Mouse (Mus musculus) hindbrain, embryonic 12.5 days (tissue): Measurements from ENCODE around the gene Endou. TPM values are rescaled to one million over a fixed set of nuclear protein-coding genes. Genes with fewer than 3 reads are reported as not detected.

ENCODE experiments used
- ATAC-seq: fragments of 200-750 bp; cut with Nextera tagmentation; 2 replicates; pipeline ENCODE4 v1.8.0; 2017; ENCODE audit warnings: moderate TSS enrichment; ENCODE audit not compliant: low FRiP score
- H3K27ac ChIP-seq: fragments of 300-500 bp; sonication (generic); 2 replicates; pipeline ENCODE4 v1.5.1; 2016; ENCODE audit warnings: mild to moderate bottlenecking
- H3K27me3 ChIP-seq: fragments of 300-500 bp; sonication (generic); 2 replicates; pipeline ENCODE4 v1.6.1; 2016; ENCODE audit warnings: mild to moderate bottlenecking
- H3K36me3 ChIP-seq: fragments of 300-500 bp; sonication (generic); 2 replicates; pipeline ENCODE4 v1.6.1; 2016; ENCODE audit warnings: mild to moderate bottlenecking
- H3K4me1 ChIP-seq: fragments of 300-500 bp; sonication (generic); 2 replicates; pipeline ENCODE4 v1.6.1; 2016
- H3K4me2 ChIP-seq: fragments of 300-500 bp; sonication (generic); replicated peaks from 2 replicates; pipeline ENCODE4 v1.6.1; 2016; ENCODE audit warnings: mild to moderate bottlenecking
- H3K4me3 ChIP-seq: fragments of 300-500 bp; sonication (generic); 2 replicates; pipeline ENCODE4 v1.5.1; 2016; ENCODE audit warnings: mild to moderate bottlenecking
- H3K9ac ChIP-seq: fragments of 300-500 bp; sonication (generic); 2 replicates; pipeline ENCODE4 v1.6.1; 2016; ENCODE audit warnings: mild to moderate bottlenecking, moderate library complexity
- H3K9me3 ChIP-seq: fragments of 300-500 bp; sonication (generic); replicated peaks from 2 replicates; pipeline ENCODE4 v1.6.1; 2016; ENCODE audit warnings: mild to moderate bottlenecking
- WGBS: fragments of 180-500 bp; shearing (Covaris S2); methylation state at CpG from one replicate; pipeline ENCODE4 v1.1.7; 2016; 5-methylcytosine and 5-hydroxymethylcytosine counted together
- polyA plus RNA-seq: library from polyadenylated mRNA; unstranded; fragments of >200 nt; fragmentation: Nextera tagmentation; extraction: Ambion mirVana; gene quantifications from 2 replicates; pipeline ENCODE4 v1.2.1, GENCODE M21; 2016

The Endou gene
- polyA plus RNA-seq, 1 experiment from 2014 or later, result 0.25 TPM

- Histone ChIP-seq H3K4me3 (no peak overlapping the region), H3K9me3 (no peaks in the 10 kb centered on the region), H3K36me3 (no peaks in the 10 kb centered on the region), H3K4me1 (no peaks in the 10 kb centered on the region; the same call in 1 of the 2 replicates), H3K27me3 (no peaks in the 10 kb centered on the region), H3K27ac (no peak overlapping the region), H3K4me2 (no peak overlapping the region), H3K9ac (no peak overlapping the region)
- WGBS, result 59% methylated on average over 6 of the region's 6 CpGs
- ATAC-seq, result no peak
Measured at GRCm38 (mm10) chr15:97710906-97711305, 20.2 kb downstream of the Endou start.

DNA sequence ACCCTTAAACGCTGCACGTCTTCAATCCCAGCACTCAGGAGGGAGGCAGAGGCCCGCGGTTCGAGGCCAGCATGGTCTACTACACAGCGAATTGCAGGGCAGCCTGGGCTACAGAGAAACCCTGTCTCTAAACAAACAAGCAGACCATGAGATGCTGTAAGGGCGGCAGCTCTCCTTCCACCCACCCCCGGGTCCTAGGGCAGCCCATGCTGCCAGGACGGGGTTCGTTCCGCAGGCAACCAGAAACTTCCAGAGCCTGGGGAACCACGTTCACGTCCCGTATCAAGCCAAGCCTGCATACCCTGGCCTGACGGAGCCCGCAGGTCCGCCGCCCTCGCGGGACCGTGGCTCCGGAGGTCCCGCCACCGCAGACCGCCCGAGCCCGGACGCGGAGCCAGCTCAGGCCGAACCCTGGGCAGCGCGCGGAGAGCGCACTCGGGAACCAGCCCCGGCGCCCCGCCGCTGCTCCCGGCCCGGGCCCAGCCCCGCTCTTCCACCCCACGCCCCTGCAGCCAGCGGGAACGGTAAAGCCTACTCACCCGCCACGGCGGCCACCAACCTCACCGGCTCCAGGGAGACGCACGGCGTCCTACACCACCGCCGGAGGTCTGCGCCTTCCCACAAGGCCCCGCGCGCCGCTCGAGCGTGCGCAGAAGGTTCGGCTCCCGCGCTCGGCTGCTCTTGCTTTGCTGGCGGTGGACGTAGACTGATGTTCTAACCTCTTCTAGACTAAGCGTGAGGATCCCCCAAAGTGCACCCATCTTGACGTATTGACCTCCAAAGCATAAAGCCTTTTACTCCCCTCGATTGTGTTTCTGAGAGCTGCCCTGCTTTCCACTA, 25.7 kb downstream of the Endou start, which contains the start of gene Rpap3:
Gene Rpap3, minus strand, starts transcription at position 615 of the 840 bp plus-strand sequence.
- H3K4me2 ChIP-seq, result peak within 1 kb of the TSS; percentile 78
- no peaks in the 10 kb centered on the region for H3K27me3 ChIP-seq
- peak within 1 kb of the TSS; percentile 96 for H3K9ac ChIP-seq
- peaks cover 24% of the 10 kb centered on the region for H3K36me3 ChIP-seq
- ATAC-seq, result peak; percentile 90
- peak within 1 kb of the TSS; percentile 60 for H3K27ac ChIP-seq
- H3K4me3 ChIP-seq, result peak within 1 kb of the TSS; percentile 94
- H3K4me1 ChIP-seq, result peaks cover 11% of the 10 kb centered on the region
- no peaks in the 10 kb centered on the region for H3K9me3 ChIP-seq
- under 1% methylated on average over 68 of the region's 71 CpGs for WGBS

- Histone ChIP-seq H3K27me3 (no peaks in the 10 kb centered on the region), H3K9me3 (no peaks in the 10 kb centered on the region), H3K27ac (no peak overlapping the region), H3K4me1 (no peaks in the 10 kb centered on the region), H3K9ac (no peak overlapping the region), H3K4me3 (no peak overlapping the region), H3K36me3 (peaks cover 87% of the 10 kb centered on the region), H3K4me2 (no peak overlapping the region)
- ATAC-seq, result no peak
- 90% methylated on average over 10 of the region's 10 CpGs for WGBS
Measured at GRCm38 (mm10) chr15:97696616-97697015, 34.5 kb downstream of the Endou start.

GRCm38 (mm10) chr15:97693411-97693810, 37.7 kb downstream of the Endou start:
- H3K9me3 ChIP-seq, result no peaks in the 10 kb centered on the region
- H3K27me3 ChIP-seq, result no peaks in the 10 kb centered on the region
- no peak overlapping the region for H3K9ac ChIP-seq
- WGBS, result 93% methylated on average over 5 of the region's 5 CpGs
- no peaks in the 10 kb centered on the region for H3K4me1 ChIP-seq
- H3K4me3 ChIP-seq, result no peak overlapping the region
- H3K27ac ChIP-seq, result no peak overlapping the region
- no peak for ATAC-seq
- H3K4me2 ChIP-seq, result no peak overlapping the region
- peaks cover 77% of the 10 kb centered on the region for H3K36me3 ChIP-seq

- no peaks in the 10 kb centered on the region for H3K27me3 ChIP-seq
- no peak overlapping the region for H3K4me3 ChIP-seq
- H3K9ac ChIP-seq, result no peak overlapping the region
- H3K9me3 ChIP-seq, result no peaks in the 10 kb centered on the region
- ATAC-seq, result no peak
- H3K27ac ChIP-seq, result no peak overlapping the region
- WGBS, result 96% methylated on average over 9 of the region's 9 CpGs
- no peak overlapping the region for H3K4me2 ChIP-seq
- no peaks in the 10 kb centered on the region for H3K4me1 ChIP-seq
- H3K36me3 ChIP-seq, result peaks cover 86% of the 10 kb centered on the region
Measured at GRCm38 (mm10) chr15:97684118-97684517, 47.0 kb downstream of the Endou start.

DNA sequence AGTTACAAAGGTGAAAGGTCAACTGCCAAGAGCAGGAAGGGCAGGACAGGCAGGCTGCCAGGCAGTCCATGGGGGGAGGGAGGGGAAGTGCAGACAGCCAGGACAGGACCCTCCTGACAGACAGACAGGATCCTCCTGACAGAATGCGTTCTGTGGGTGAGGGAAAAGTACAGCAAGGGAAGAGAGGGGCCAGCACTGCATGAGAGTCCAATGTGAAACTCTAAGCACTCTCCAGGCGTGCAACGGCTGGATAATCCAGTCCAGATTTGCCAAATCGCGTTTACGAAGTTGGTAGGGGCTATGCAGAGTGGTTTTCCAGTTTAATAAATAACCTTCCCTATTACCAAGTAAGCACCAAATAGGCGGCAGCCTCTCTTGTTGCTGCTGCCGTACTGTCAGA, 49.1 kb downstream of the Endou start:
- ATAC-seq, result no peak
- Histone ChIP-seq H3K4me3 (no peak overlapping the region), H3K27ac (no peak overlapping the region), H3K27me3 (no peaks in the 10 kb centered on the region), H3K9me3 (no peaks in the 10 kb centered on the region), H3K36me3 (peaks cover 86% of the 10 kb centered on the region), H3K9ac (no peak overlapping the region), H3K4me1 (no peaks in the 10 kb centered on the region), H3K4me2 (no peak overlapping the region)
- 94% methylated on average over 8 of the region's 8 CpGs for WGBS

DNA sequence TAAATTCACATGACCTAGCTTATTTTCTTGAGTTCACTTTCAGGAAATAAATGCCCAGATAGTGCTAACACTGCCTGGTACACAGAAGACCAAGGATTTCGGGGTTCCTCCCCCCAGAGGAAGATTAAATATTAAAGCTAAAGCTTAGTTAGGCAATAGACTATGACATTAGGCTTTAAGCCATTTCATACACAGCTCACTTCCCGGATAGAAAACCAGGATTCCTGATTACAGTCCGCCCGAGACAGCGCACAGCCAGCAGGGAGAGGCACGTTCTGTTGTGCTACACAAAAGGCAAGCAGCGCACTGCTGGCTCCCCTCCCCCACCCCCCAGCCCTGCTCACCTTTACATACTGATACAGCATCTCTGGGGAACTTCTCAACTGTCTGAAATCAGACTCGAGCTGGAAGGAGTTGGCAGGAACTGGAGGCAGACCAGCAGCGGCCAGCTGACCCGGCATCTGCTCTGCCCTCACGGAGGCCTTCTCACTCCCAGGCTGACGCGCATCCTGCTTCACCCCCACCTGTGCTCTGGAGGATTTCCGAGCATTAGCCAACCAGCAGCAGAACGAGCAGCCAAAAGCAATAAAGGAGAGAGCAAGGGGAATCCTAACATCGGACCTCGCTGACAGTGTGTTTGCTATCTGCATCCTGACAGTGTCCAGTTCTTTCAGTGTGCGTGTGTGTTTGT, 51.0 kb downstream of the Endou start:
- Histone ChIP-seq H3K9me3 (no peaks in the 10 kb centered on the region), H3K27ac (0 out of 2 replicates have a peak overlapping the region, but pooled peaks have one; percentile 2), H3K4me1 (no peaks in the 10 kb centered on the region), H3K9ac (no peak overlapping the region), H3K27me3 (no peaks in the 10 kb centered on the region), H3K36me3 (peaks cover 83% of the 10 kb centered on the region), H3K4me3 (no peak overlapping the region), H3K4me2 (no peak overlapping the region)
- WGBS, result 77% methylated on average over 18 of the region's 18 CpGs
- ATAC-seq, result no peak

GRCm38 (mm10) chr15:97677341-97677740, 53.8 kb downstream of the Endou start:
- ATAC-seq, result no peak
- Histone ChIP-seq H3K4me2 (no peak overlapping the region), H3K27me3 (no peaks in the 10 kb centered on the region), H3K9ac (no peak overlapping the region), H3K36me3 (peaks cover 72% of the 10 kb centered on the region), H3K27ac (no peak overlapping the region), H3K4me3 (no peak overlapping the region), H3K9me3 (no peaks in the 10 kb centered on the region), H3K4me1 (peaks cover 5% of the 10 kb centered on the region)
- 95% methylated on average over 3 of the region's 3 CpGs for WGBS

GRCm38 (mm10) chr15:97675927-97676326, 55.2 kb downstream of the Endou start:
- Histone ChIP-seq H3K4me3 (no peak overlapping the region), H3K27ac (no peak overlapping the region), H3K27me3 (no peaks in the 10 kb centered on the region), H3K4me2 (no peak overlapping the region), H3K4me1 (peaks cover 12% of the 10 kb centered on the region), H3K9ac (no peak overlapping the region), H3K9me3 (no peaks in the 10 kb centered on the region), H3K36me3 (peaks cover 59% of the 10 kb centered on the region)
- no peak for ATAC-seq
- WGBS, result 90% methylated on average over 13 of the region's 13 CpGs

DNA sequence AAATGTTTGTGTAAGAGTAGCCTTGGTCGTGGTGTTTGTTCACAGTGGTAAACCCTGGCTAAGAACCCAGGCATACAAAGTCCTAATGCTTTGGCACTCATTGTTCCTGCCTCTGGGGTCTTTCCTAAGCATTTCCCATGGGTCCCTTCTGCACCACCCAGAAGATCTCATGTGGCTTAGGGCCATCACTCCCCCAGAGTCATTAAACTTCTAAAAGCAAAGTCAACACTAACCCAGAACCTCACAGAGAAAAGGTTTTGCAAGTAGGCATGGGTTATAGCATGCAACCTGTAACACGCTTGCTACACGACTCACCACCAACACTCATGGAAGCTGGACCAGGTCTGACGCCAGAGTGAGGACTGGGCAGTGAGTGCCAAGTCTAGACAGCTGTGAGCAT, 56.7 kb downstream of the Endou start:
- no peaks in the 10 kb centered on the region for H3K27me3 ChIP-seq
- H3K27ac ChIP-seq, result no peak overlapping the region
- ATAC-seq, result no peak
- no peak overlapping the region for H3K9ac ChIP-seq
- peaks cover 49% of the 10 kb centered on the region for H3K36me3 ChIP-seq
- no peak overlapping the region for H3K4me2 ChIP-seq
- H3K9me3 ChIP-seq, result no peaks in the 10 kb centered on the region
- H3K4me1 ChIP-seq, result peaks cover 12% of the 10 kb centered on the region
- WGBS, result 95% methylated on average over 4 of the region's 4 CpGs
- no peak overlapping the region for H3K4me3 ChIP-seq

DNA sequence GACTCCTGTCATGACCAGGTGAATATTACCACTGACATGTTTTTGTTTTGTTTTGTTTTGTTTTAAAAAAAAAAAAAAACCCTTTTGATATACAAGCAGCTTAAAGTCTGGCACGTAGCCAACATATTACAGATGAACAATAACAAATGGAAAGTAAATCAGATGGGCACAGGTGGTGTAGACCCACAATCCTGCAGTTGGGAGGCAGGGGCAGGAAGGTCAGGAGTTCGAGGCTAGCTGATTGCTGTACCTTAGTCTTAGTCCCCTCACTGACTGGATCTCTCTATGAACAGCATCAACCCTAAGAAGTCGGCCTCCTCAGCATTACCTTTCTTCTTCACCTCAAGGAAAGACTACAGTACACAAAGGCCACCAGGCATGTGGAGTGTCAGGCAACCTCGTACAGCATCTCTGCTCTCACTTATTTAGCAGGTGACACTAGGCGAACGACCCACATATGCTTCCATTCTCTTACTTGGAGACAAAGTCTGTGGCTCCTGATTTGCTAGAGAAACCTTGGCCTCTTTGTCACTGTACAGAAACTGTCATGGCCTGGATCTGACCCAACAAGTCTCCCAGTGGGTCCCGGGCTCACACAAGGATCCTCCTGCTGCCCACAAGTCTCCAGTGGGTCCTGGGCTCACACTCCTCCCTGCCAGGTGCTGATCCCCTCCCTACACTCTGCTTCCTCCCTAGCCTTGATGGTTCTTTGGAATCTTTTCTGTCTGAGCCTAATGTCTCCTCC, 57.7 kb downstream of the Endou start:
- peaks cover 46% of the 10 kb centered on the region for H3K36me3 ChIP-seq

DNA sequence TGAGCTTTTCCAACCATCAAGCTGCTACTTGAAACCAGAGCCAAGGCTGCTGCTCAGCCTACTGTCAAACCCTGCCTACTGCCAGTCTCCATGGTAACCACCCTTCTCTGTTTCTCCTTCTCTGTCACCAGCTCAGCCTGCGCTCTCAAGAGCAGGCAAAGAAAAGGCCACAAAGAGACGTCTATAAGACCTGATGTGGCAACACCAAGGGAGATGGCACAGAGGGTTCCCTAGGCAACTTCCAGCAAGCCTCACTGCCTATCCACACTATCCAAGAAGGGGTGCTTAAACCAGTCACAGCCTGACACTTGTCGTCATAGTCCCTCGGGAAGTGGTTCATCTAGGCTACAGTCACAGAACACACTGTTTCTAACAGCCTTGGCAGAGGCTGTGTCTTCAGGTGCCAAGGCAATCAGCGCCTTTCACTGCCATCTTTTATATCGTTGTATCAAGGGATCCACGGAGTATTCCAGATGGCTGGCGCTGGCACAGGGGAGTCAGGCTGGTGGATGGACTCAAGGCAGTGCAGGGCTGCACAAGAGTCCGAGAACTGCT, 58.9 kb downstream of the Endou start:
- Histone ChIP-seq H3K4me1 (peaks cover 15% of the 10 kb centered on the region), H3K4me2 (no peak overlapping the region), H3K27me3 (no peaks in the 10 kb centered on the region), H3K36me3 (peaks cover 35% of the 10 kb centered on the region), H3K9me3 (no peaks in the 10 kb centered on the region), H3K4me3 (no peak overlapping the region), H3K27ac (peak overlapping the region; percentile 64; the same call in 1 of the 2 replicates), H3K9ac (no peak overlapping the region)
- ATAC-seq, result peak; percentile 75
- WGBS, result 61% methylated on average over 9 of the region's 9 CpGs

More for the DNA sequence above, 57.7 kb downstream of the Endou start:
- ATAC-seq, result no peak
- Histone ChIP-seq H3K27ac (no peak overlapping the region), H3K9ac (no peak overlapping the region), H3K4me1 (peaks cover 12% of the 10 kb centered on the region), H3K4me2 (no peak overlapping the region), H3K4me3 (no peak overlapping the region), H3K27me3 (no peaks in the 10 kb centered on the region), H3K9me3 (no peaks in the 10 kb centered on the region)
- 94% methylated on average over 7 of the region's 7 CpGs for WGBS
